Mouse (Mus musculus) lung, postnatal 4 days (tissue): ENCODE measurements at regions not wholly inside any gene's neighbourhood (a gene's known extent, or its start where the extent isn't known, plus 50 kb on each side); places are given as distances from the start of the nearest gene placed in this dataset.
"Not testable (repeated sequence)": the region's sequence is repeated elsewhere in the genome, so short reads cannot be mapped to it uniquely, and the experiment has no call there.

Experiments used
- DNase-seq, 2 experiments: peaks; one replicate each; pipeline ENCODE4 v3.0.0; 2021

- DNase-seq, result no peak
Observed at GRCm38 (mm10) chr8:56929076-56929475, 378.2 kb downstream of the Fbxo8 start.

- no peak for DNase-seq
Observed at GRCm38 (mm10) chr8:56932421-56932820, 381.5 kb downstream of the Fbxo8 start.

- no peak for DNase-seq
Observed at GRCm38 (mm10) chr8:56962186-56962585, 358.6 kb upstream of the Hand2 start.

GRCm38 (mm10) chr8:56970311-56970710, 350.5 kb upstream of the Hand2 start:
- DNase-seq, result no peak

- DNase-seq, result no peak
Observed at GRCm38 (mm10) chr8:56978994-56979393, 341.8 kb upstream of the Hand2 start.

- DNase-seq, result no peak
Observed at GRCm38 (mm10) chr8:56979416-56979815, 341.4 kb upstream of the Hand2 start.

GRCm38 (mm10) chr8:57010318-57011024, 310.3 kb upstream of the Hand2 start:
- no peak for DNase-seq

GRCm38 (mm10) chr8:57013813-57014320, 306.9 kb upstream of the Hand2 start:
- no peak for DNase-seq

- DNase-seq, result no peak
Observed at GRCm38 (mm10) chr8:57016329-57016728, 304.5 kb upstream of the Hand2 start.

GRCm38 (mm10) chr8:57028096-57028495, 292.7 kb upstream of the Hand2 start:
- DNase-seq, result not testable (repeated sequence)

GRCm38 (mm10) chr8:57048490-57048889, 272.3 kb upstream of the Hand2 start:
- DNase-seq, result no peak

GRCm38 (mm10) chr8:57048909-57049308, 271.9 kb upstream of the Hand2 start:
- no peak for DNase-seq

GRCm38 (mm10) chr8:57052661-57053060, 268.1 kb upstream of the Hand2 start:
- no peak for DNase-seq

GRCm38 (mm10) chr8:57076995-57077394, 243.8 kb upstream of the Hand2 start:
- no peak for DNase-seq

GRCm38 (mm10) chr8:57086811-57087210, 234.0 kb upstream of the Hand2 start:
- DNase-seq, result no peak

- DNase-seq, result no peak
Observed at GRCm38 (mm10) chr8:57092403-57092802, 228.4 kb upstream of the Hand2 start.

GRCm38 (mm10) chr8:57095169-57095568, 225.6 kb upstream of the Hand2 start:
- DNase-seq, result no peak

GRCm38 (mm10) chr8:57110765-57111402, 209.9 kb upstream of the Hand2 start:
- DNase-seq, result not testable (repeated sequence)

GRCm38 (mm10) chr8:57111403-57111771, 209.4 kb upstream of the Hand2 start:
- DNase-seq, result no peak

- DNase-seq, result no peak
Observed at GRCm38 (mm10) chr8:57113915-57114314, 206.9 kb upstream of the Hand2 start.

GRCm38 (mm10) chr8:57115303-57115702, 205.5 kb upstream of the Hand2 start:
- no peak for DNase-seq

- DNase-seq, result no peak
Observed at GRCm38 (mm10) chr8:57134041-57134440, 186.7 kb upstream of the Hand2 start.

GRCm38 (mm10) chr8:57134726-57135125, 186.1 kb upstream of the Hand2 start:
- no peak for DNase-seq

GRCm38 (mm10) chr8:57148036-57148435, 172.7 kb upstream of the Hand2 start:
- DNase-seq, result no peak

GRCm38 (mm10) chr8:57191153-57191552, 129.6 kb upstream of the Hand2 start:
- DNase-seq, result no peak
